Mouse (Mus musculus) left cerebral cortex, postnatal 25 days (tissue): ENCODE results near the gene Ciz1. TPM values are rescaled to one million over a fixed set of nuclear protein-coding genes. Genes with fewer than 3 reads are reported as not detected.

ENCODE experiments used
- DNase-seq, 2 experiments: peaks; one replicate each; pipeline ENCODE4 v3.0.0; 2022; ENCODE audit warnings: low spot score in 2 of 2, mixed read lengths in 1 of 2
- intact Hi-C: fragments of 180-260 bp; cut with DNase I; formaldehyde crosslinking; loops from one replicate; pipeline ENCODE4 v1.15.1; 2025
- microRNA-seq, 2 experiments: library from miRNA; unstranded; fragments of <30 nt; microRNA quantifications; one replicate each; pipeline ENCODE4 v1.2.0; 2022
- total RNA-seq, 2 experiments: library from RNA; stranded (reverse); gene quantifications; 2 replicates each; pipeline ENCODE4 v1.2.3; 2021

Gene Ciz1
- total RNA-seq, 2 experiments from 2014 or later: 67.5 to 73.1 TPM

- intact Hi-C loops: no loop called here
- DNase-seq: no peak
Measured at GRCm38 (mm10) chr2:32427720-32428119, 75.6 kb downstream of the Ciz1 start.

- DNase-seq: peak; percentile 75 to 91
- intact Hi-C loops: no loop called here
Measured at GRCm38 (mm10) chr2:32428262-32428722, 76.2 kb downstream of the Ciz1 start.

- no peak for DNase-seq
- intact Hi-C loops: no loop called here
Measured at GRCm38 (mm10) chr2:32429215-32429891, 77.2 kb downstream of the Ciz1 start.

Small RNA genes within 50 kb of the gene (microRNA-seq; reads per million reads assigned to microRNA genes)
- gene Gm23363 (0.25 to 1.0 reads per million in 2 experiments), gene Mir199b (1.3 to 1.5 reads per million in 2 experiments)

Other genes with a start within 250 kb of the Ciz1 start
- gene Prrc2b, start 201.2 kb upstream of the Ciz1 start, total RNA-seq: 100 to 1,000 TPM; 240 TPM
- 10 to 100 TPM; 21.4 to 24.4 TPM for gene Pomt1, start 115.7 kb upstream of the Ciz1 start, total RNA-seq
- gene Uck1, start 92.2 kb upstream of the Ciz1 start, total RNA-seq: 10 to 100 TPM; 51.6 to 55.8 TPM
- gene Golga2, start 64.9 kb upstream of the Ciz1 start, total RNA-seq: 10 to 100 TPM; 82.6 to 82.8 TPM
- gene Swi5, start 64.3 kb upstream of the Ciz1 start, total RNA-seq: 100 to 1,000 TPM; 213 to 214 TPM
- 1,000 to 10,000 TPM; 1,197 to 1,302 TPM for gene Dnm1, start 1.0 kb downstream of the Ciz1 start, total RNA-seq
- 100 to 1,000 TPM; 375 to 446 TPM for gene 1110008P14Rik, start 29.6 kb downstream of the Ciz1 start, total RNA-seq
- under 1 TPM; 0.76 to 0.85 TPM for gene Lcn2, start 35.9 kb downstream of the Ciz1 start, total RNA-seq
- 10 to 100 TPM; 44.4 to 50.3 TPM for gene Ptges2, start 43.6 kb downstream of the Ciz1 start, total RNA-seq
- 1 to 10 TPM; 4.2 TPM for gene Naif1, start 98.1 kb downstream of the Ciz1 start, total RNA-seq
- gene Slc25a25, start 99.1 kb downstream of the Ciz1 start, total RNA-seq: 10 to 100 TPM; 59.0 to 64.8 TPM
- gene Fam102a, start 183.0 kb downstream of the Ciz1 start, total RNA-seq: 10 to 100 TPM; 52.2 to 57.8 TPM
- gene Dpm2, start 218.5 kb downstream of the Ciz1 start, total RNA-seq: 10 to 100 TPM; 76.1 to 81.8 TPM
- gene Pip5kl1, start 222.5 kb downstream of the Ciz1 start, total RNA-seq: 1 to 10 TPM; 7.5 to 8.3 TPM
- under 1 TPM; 0.80 to 0.94 TPM for gene 9430097D07Rik, start 223.4 kb downstream of the Ciz1 start, total RNA-seq
- 10 to 100 TPM; 40.1 to 41.1 TPM for gene St6galnac4, start 234.8 kb downstream of the Ciz1 start, total RNA-seq
- gene St6galnac6, start 247.4 kb downstream of the Ciz1 start, total RNA-seq: 100 to 1,000 TPM; 112 to 117 TPM